Mouse (Mus musculus) limb, embryonic 11.5 days (tissue): ENCODE results near the gene Grip2. TPM values are rescaled to one million over a fixed set of nuclear protein-coding genes. Genes with fewer than 3 reads are reported as not detected.

Experiments
- ATAC-seq: fragments of 200-750 bp; cut with Nextera tagmentation; 2 replicates; pipeline ENCODE4 v1.8.0; 2017; ENCODE audit warnings: low read depth; ENCODE audit not compliant: insufficient number of reproducible peaks, low FRiP score, low TSS enrichment
- DNase-seq: peaks from one replicate; pipeline ENCODE4 v3.0.0-alpha.2; 2015; ENCODE audit warnings: low spot score
- H3K27ac ChIP-seq: fragments of 300-500 bp; sonication (generic); replicated peaks from 2 replicates; pipeline ENCODE4 v1.5.1; 2014; ENCODE audit warnings: low read depth, mild to moderate bottlenecking, low read length
- H3K27me3 ChIP-seq: fragments of 300-500 bp; sonication (generic); 2 replicates; pipeline ENCODE4 v1.6.1; 2014; ENCODE audit warnings: mild to moderate bottlenecking, low read length, mixed read lengths; ENCODE audit not compliant: control insufficient read depth, insufficient read depth
- H3K36me3 ChIP-seq: fragments of 300-500 bp; sonication (generic); 2 replicates; pipeline ENCODE4 v1.6.1; 2014; ENCODE audit warnings: mild to moderate bottlenecking, low read length, moderate library complexity, mixed read lengths; ENCODE audit not compliant: control insufficient read depth, insufficient read depth
- H3K4me1 ChIP-seq: fragments of 300-500 bp; sonication (generic); 2 replicates; pipeline ENCODE4 v1.6.1; 2014; ENCODE audit warnings: low read length, mixed read lengths; ENCODE audit not compliant: control insufficient read depth, insufficient read depth
- H3K4me2 ChIP-seq: fragments of 300-500 bp; sonication (generic); 2 replicates; pipeline ENCODE4 v1.6.1; 2014; ENCODE audit warnings: low read depth, mild to moderate bottlenecking, moderate library complexity; ENCODE audit not compliant: severe bottlenecking
- H3K4me3 ChIP-seq: fragments of 300-500 bp; sonication (generic); 2 replicates; pipeline ENCODE4 v1.5.1; 2014; ENCODE audit warnings: low read depth, low read length
- H3K9ac ChIP-seq: fragments of 300-500 bp; sonication (generic); 2 replicates; pipeline ENCODE4 v1.6.1; 2014; ENCODE audit warnings: mild to moderate bottlenecking, low read length
- H3K9me3 ChIP-seq: fragments of 300-500 bp; sonication (generic); 2 replicates; pipeline ENCODE4 v1.6.1; 2016; ENCODE audit warnings: low read length; ENCODE audit not compliant: control insufficient read depth
- WGBS: fragments of 180-500 bp; shearing (Covaris S2); extraction: QIAGEN DNeasy Blood & Tissue Kit; methylation state at CpG from one replicate; pipeline ENCODE4 v1.1.7; 2014; 5-methylcytosine and 5-hydroxymethylcytosine counted together
- polyA plus RNA-seq: library from polyadenylated mRNA; unstranded; fragments of >200 nt; fragmentation: Nextera tagmentation; extraction: Ambion mirVana; gene quantifications from 2 replicates; pipeline ENCODE4 v1.2.1, GENCODE M21; 2014

The Grip2 gene
- polyA plus RNA-seq, 1 experiment from 2014 or later, result 0.16 TPM

DNA sequence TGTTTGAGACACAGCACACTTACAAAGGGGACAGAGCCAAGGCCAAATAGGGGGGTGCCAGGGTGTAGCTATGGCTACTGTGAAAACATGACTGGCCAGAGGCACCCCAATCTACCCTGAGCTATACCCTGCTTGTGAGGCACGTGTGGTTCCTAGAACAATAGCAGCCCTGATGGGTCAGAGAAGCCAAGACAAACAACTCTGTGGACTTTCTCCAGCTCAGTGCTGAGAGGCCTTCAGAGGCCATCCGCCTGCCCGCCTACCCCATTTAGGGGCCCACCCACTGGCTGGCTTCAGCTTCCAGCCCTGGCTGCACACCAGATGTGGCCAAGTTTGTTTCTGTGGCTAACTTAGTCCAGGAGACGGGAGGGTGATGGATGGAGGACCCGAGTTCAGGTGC is 90.6 kb downstream of the Grip2 start:
- H3K27ac ChIP-seq, result no peak overlapping the region
- DNase-seq (no peak), ATAC-seq (no peak)
- H3K9ac ChIP-seq, result peak overlapping the region; percentile 22; the same call in 1 of the 2 replicates
- H3K4me3 ChIP-seq, result no peak overlapping the region
- 62% methylated on average over 5 of the region's 5 CpGs for WGBS
- H3K27me3 ChIP-seq, result no peaks in the 10 kb centered on the region
- no peaks in the 10 kb centered on the region for H3K9me3 ChIP-seq
- no peak overlapping the region for H3K4me2 ChIP-seq
- no peaks in the 10 kb centered on the region for H3K4me1 ChIP-seq
- H3K36me3 ChIP-seq, result peaks cover 17% of the 10 kb centered on the region; the same call in 1 of the 2 replicates

DNA sequence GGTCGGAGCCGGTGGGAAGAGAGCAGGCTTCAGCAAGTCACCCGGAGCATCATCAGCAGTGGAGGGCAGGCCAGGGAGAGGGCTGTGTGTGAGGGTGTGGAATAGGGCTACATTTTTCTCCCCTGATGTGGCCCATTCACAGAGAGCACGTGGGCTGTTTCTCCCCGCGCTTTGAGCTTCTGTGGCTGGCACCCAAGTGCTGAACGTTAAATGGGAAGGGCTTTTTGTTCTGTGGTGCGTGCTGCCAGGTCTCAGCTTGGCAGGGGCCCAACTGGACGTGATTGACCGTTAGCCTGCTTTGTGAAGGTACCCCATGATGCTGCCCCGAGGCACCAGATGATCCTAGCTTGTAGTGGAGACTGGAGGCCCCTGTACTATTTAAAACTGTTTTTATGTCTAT is 94.9 kb downstream of the Grip2 start:
- no peak overlapping the region for H3K27ac ChIP-seq
- no peaks in the 10 kb centered on the region for H3K27me3 ChIP-seq
- H3K4me2 ChIP-seq, result no peak overlapping the region
- ATAC-seq (no peak), DNase-seq (no peak)
- H3K4me3 ChIP-seq, result no peak overlapping the region
- no peak overlapping the region for H3K9ac ChIP-seq
- 92% methylated on average over 11 of the region's 11 CpGs for WGBS
- no peaks in the 10 kb centered on the region for H3K9me3 ChIP-seq
- H3K36me3 ChIP-seq, result peaks cover 8% of the 10 kb centered on the region; the same call in 1 of the 2 replicates
- H3K4me1 ChIP-seq, result peaks cover 17% of the 10 kb centered on the region

DNA sequence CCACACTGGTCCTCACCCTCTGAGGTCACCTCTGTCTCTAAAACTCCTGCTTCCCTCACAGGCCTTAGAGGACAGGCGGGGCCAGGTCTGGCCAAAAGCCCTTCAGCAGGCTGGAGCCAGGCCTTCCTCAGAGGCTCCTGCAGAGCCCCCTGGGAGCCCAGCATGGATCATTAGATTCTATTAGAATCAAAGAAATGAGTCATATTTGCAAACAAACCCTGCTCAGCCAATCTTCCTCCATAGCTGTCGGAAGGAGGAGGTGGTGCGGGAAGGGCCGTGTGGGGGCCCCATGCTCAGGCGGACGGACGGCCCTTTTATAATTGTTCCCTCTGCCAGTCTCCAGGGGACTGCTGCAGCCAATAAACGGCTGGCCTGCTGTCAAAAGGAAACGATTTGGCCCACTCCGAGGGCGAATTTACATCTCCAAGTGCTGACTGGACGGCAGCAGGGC is 97.3 kb downstream of the Grip2 start:
- WGBS, result 17% methylated on average over 12 of the region's 12 CpGs
- no peak overlapping the region; the same call in 1 of the 2 replicates for H3K9ac ChIP-seq
- peaks cover 5% of the 10 kb centered on the region; the same call in 1 of the 2 replicates for H3K36me3 ChIP-seq
- no peaks in the 10 kb centered on the region for H3K9me3 ChIP-seq
- H3K4me3 ChIP-seq, result no peak overlapping the region
- peak overlapping the region; percentile 60 for H3K27ac ChIP-seq
- no peak overlapping the region; the same call in 1 of the 2 replicates for H3K4me2 ChIP-seq
- H3K27me3 ChIP-seq, result no peaks in the 10 kb centered on the region
- peaks cover 17% of the 10 kb centered on the region for H3K4me1 ChIP-seq
- ATAC-seq (no peak), DNase-seq (peak; percentile 61)

DNA sequence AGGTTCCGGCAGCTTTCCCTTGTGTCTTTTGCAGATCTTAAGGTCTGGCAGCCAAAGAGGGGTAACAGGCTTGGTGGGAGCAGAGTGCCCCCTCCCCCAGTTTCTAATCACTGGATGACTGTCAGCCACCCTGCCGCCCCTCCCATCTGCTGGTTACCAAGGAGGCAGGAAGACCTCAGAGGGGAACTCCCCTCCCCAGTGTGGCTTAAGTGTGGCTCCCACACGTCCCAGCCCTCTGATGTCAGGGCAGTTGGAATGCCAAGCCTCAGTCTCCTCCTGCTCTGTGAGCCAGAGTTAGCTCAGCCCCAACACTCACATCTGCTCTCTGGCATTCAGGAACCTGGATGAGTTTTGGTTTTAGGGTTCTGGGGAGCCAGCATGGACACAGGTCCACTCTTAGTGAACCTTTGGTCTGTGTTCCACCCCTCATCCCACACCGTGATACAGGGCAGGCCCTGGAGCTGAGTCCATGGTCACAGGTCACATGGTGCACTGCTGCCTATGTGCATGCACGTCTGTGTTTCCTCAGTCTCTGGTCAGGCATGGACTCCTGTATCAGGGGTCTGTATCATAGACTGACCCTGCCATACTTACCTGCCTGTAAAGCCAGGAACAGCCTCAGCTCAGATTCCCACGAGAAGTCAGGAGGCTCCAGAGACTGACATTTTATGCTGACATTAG is 98.0 kb downstream of the Grip2 start:
- no peaks in the 10 kb centered on the region for H3K9me3 ChIP-seq
- no peak overlapping the region for H3K4me2 ChIP-seq
- H3K9ac ChIP-seq, result no peak overlapping the region
- WGBS, result 45% methylated on average over 6 of the region's 6 CpGs
- no peak for ATAC-seq
- no peak overlapping the region for H3K4me3 ChIP-seq
- DNase-seq, result no peak
- peak overlapping the region; percentile 60 for H3K27ac ChIP-seq
- no peaks in the 10 kb centered on the region for H3K27me3 ChIP-seq
- peaks cover 6% of the 10 kb centered on the region for H3K36me3 ChIP-seq
- peaks cover 17% of the 10 kb centered on the region for H3K4me1 ChIP-seq

DNA sequence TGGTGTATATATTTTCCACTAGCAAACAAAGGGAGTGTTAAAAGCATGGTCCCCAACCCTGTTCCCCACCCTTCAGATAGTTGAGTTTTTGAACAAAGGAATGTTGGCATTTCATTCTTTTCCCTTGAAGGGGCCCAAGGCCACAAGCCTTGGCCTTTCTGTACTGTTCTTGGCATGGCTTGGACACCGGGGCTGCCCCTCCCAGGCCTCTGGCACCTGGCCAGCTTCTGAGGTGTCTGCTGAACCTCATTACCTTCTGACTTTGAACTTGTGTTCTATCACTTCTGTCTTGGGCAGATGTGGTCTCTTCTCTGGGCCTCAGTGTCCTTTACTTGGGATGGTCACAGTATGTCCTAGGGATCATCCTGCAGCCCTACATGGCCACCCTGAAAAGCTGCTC is 99.7 kb downstream of the Grip2 start:
- H3K27me3 ChIP-seq, result no peaks in the 10 kb centered on the region
- no peak for DNase-seq
- H3K9ac ChIP-seq, result no peak overlapping the region
- no peaks in the 10 kb centered on the region for H3K9me3 ChIP-seq
- peaks cover 17% of the 10 kb centered on the region for H3K4me1 ChIP-seq
- no peak overlapping the region for H3K4me2 ChIP-seq
- peaks cover 3% of the 10 kb centered on the region for H3K36me3 ChIP-seq
- no peak for ATAC-seq
- WGBS, result 88% methylated on average over 1 of the region's 1 CpGs
- H3K4me3 ChIP-seq, result no peak overlapping the region
- H3K27ac ChIP-seq, result no peak overlapping the region

DNA sequence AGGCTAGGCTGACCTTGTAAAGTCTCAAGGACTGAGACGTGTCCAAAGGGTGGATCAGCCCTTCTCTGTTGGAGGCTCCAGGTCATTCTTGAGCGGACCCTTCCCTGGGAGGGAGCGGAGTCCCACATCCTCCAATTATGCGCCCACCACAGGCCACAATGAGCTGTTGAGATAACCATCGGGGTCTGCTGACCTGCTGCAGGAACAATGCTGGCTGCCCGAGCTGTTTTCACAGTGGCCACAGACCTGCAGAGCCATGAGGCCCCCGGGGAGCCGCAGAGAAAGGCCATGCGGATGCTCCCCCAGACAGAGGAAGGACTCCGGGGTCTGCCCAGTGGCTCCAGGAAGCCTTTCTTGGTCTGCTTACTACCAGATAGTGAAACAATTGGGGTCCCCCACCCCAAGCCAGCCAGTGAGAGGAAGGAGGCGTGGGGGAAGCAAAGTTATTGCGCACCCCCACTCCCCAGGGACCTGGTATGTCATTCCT is 105.8 kb downstream of the Grip2 start:
- ATAC-seq (no peak), DNase-seq (no peak)
- Histone ChIP-seq H3K27me3 (no peaks in the 10 kb centered on the region), H3K9ac (no peak overlapping the region), H3K27ac (peak overlapping the region; percentile 72; the same call in 1 of the 2 replicates), H3K4me2 (no peak overlapping the region), H3K9me3 (no peaks in the 10 kb centered on the region), H3K4me1 (peaks cover 30% of the 10 kb centered on the region), H3K4me3 (no peak overlapping the region), H3K36me3 (peaks cover 8% of the 10 kb centered on the region)
- 54% methylated on average over 12 of the region's 12 CpGs for WGBS

DNA sequence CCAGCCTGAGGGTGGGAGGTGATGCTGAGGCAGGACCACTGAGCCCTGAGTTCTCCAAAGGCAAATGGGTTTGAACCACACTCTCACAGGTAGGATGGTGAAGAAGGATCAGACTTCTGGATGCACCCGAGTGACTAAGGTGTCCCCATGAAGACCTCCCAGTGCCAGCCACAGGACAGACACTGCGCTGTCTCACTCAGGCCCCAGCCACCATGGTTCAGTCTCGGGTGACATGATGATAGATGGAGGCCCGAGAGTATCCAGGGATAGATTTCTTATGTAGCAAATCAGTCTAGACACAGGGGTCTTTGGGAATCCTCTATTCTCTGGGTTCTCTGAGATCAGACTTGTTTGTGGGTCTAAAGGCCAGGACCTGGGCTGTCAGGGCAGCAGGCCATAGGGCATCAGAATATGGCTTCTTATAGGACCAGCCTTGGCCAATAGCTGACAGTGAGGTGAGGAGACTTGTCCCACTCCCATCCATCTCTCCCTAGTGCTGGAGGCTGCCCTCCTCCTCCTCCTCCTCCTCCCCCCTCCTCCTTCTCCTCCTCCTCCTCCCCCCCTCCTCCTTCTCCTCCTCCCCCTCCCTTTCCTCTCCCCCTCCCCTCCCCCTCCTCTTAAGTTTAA is 106.3 kb downstream of the Grip2 start:
- ATAC-seq (peak; percentile 48), DNase-seq (no peak)
- no peak overlapping the region; the same call in 1 of the 2 replicates for H3K4me2 ChIP-seq
- no peaks in the 10 kb centered on the region for H3K9me3 ChIP-seq
- no peaks in the 10 kb centered on the region for H3K27me3 ChIP-seq
- H3K4me1 ChIP-seq, result peaks cover 30% of the 10 kb centered on the region
- H3K4me3 ChIP-seq, result no peak overlapping the region
- H3K27ac ChIP-seq, result 0 out of 2 replicates have a peak overlapping the region, but pooled peaks have one; percentile 39
- H3K9ac ChIP-seq, result no peak overlapping the region
- 58% methylated on average over 4 of the region's 4 CpGs for WGBS
- H3K36me3 ChIP-seq, result peaks cover 8% of the 10 kb centered on the region

DNA sequence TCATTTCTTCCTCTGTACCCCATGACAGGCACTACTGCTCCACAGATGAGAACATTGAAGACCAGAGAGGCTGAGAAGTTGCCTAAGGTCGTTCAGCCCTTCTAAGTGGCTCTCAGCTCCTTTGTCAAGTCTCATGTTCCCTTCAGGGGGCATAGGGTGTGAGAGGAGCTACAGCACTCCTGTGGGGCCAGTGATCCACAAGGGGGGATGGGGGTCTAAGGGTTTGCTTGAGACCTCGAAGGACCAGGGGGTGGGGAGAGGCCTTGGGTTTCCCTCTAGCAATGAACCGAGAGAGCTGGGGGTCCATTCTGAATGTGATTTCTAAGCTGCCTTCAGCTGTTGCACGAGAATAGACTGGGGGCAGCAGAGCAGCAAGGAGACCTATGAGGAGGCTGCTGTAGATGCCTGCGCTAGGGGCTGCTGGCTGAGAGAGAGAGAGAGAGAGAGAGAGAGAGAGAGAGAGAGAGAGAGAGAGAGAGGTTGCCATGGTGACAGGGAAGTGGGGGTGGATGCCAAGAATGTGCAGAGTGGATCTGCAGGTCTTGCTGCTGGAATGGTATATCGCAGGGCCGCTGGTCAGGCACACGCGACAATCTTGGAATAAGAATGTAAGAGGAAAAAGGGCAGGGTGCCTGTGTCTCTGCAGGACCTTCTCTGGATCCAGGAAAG is 107.1 kb downstream of the Grip2 start:
- Histone ChIP-seq H3K9me3 (no peaks in the 10 kb centered on the region), H3K9ac (no peak overlapping the region), H3K4me1 (peaks cover 30% of the 10 kb centered on the region), H3K4me2 (no peak overlapping the region; the same call in 1 of the 2 replicates), H3K36me3 (peaks cover 8% of the 10 kb centered on the region), H3K27me3 (no peaks in the 10 kb centered on the region), H3K4me3 (no peak overlapping the region), H3K27ac (peak overlapping the region; percentile 45; the same call in 1 of the 2 replicates)
- peak; percentile 60 for DNase-seq
- 39% methylated on average over 9 of the region's 9 CpGs for WGBS
- peak; percentile 59 for ATAC-seq
